Comparison of ENCODE assay signal across 12 mouse cellular contexts in genomic region chr1:88296171-88296920, GRCm38 (mm10). TPM values are rescaled to one million over a fixed set of nuclear protein-coding genes. Genes with fewer than 3 reads are reported as not detected.
DNase-seq lines count a peak whose midpoint lies in the region; ATAC-seq and TF ChIP-seq lines count a peak whose summit lies in the region.
"Had no signal": no experiment of that assay in that cellular context is flagged by ENCODE, and none has a peak within 500 bp of the region (broad histone marks: within the 10 kb centered on the region; RNA-seq: fewer than 3 reads in every experiment).

No protein-coding gene starts in this region.

- no peak overlapping the region for H3K27ac ChIP-seq in lung, embryonic 15.5 days
- H3K27ac ChIP-seq in limb, embryonic 11.5 days (replicated peaks; ENCODE audit: low read depth, low read length): no peak overlapping the region
- H3K27ac ChIP-seq: forebrain, embryonic 15.5 days; hindbrain, embryonic 15.5 days; neural tube, embryonic 13.5 days had no signal

- H3K36me3 ChIP-seq in lung, embryonic 15.5 days: no peaks in the 10 kb centered on the region
- no peaks in the 10 kb centered on the region for H3K36me3 ChIP-seq in limb, embryonic 11.5 days (ENCODE audit: control insufficient read depth, insufficient read depth, low read length)
- H3K36me3 ChIP-seq: forebrain, embryonic 15.5 days; hindbrain, embryonic 15.5 days; neural tube, embryonic 13.5 days had no signal

- TF ChIP-seq POLR2A in lung, adult 2 months (IDR thresholded peaks at IDR 0.05; ENCODE audit: borderline replicate concordance, extremely low read depth, low read depth, low read length): no peak

- no peak for TF ChIP-seq CTCF in lung, adult 2 months (IDR thresholded peaks at IDR 0.05; ENCODE audit: insufficient read depth, low read length)

- peak; percentile 1 for DNase-seq in embryo, embryonic 9.5 days (ENCODE audit: extremely low spot score)
- no peak for DNase-seq in embryo, embryonic 11 days
- DNase-seq in lung, adult 2 months: no peak
- peak; percentile 28 for DNase-seq in limb, embryonic 11.5 days (ENCODE audit: low spot score)
- DNase-seq in skeletal muscle tissue, adult 2 months (ENCODE audit: low read depth, low spot score): peak; percentile 9
- no peak for DNase-seq in kidney, postnatal 25 days
- DNase-seq: cerebellum, adult 11-12 months had no signal

- H3K9me3 ChIP-seq in lung, embryonic 15.5 days: peaks cover 21% of the 10 kb centered on the region
- peaks cover 60% of the 10 kb centered on the region for H3K9me3 ChIP-seq in limb, embryonic 11.5 days (ENCODE audit: control insufficient read depth, low read length)

- H3K4me2 ChIP-seq in lung, embryonic 15.5 days: no peak overlapping the region
- H3K4me2 ChIP-seq in limb, embryonic 11.5 days (ENCODE audit: low read depth, severe bottlenecking): no peak overlapping the region
- H3K4me2 ChIP-seq: forebrain, embryonic 15.5 days; hindbrain, embryonic 15.5 days; neural tube, embryonic 13.5 days had no signal

- no peaks in the 10 kb centered on the region for H3K27me3 ChIP-seq in lung, embryonic 15.5 days
- no peaks in the 10 kb centered on the region for H3K27me3 ChIP-seq in limb, embryonic 11.5 days (ENCODE audit: control insufficient read depth, insufficient read depth, low read length)
- H3K27me3 ChIP-seq: forebrain, embryonic 15.5 days; hindbrain, embryonic 15.5 days; neural tube, embryonic 13.5 days had no signal

- 70% methylated on average over 4 of the region's 4 CpGs for WGBS in lung, embryonic 15.5 days
- 68% methylated on average over 4 of the region's 4 CpGs for WGBS in lung, adult 2 months
- 81% methylated on average over 4 of the region's 4 CpGs for WGBS in limb, embryonic 11.5 days

- ATAC-seq in lung, embryonic 15.5 days (ENCODE audit: borderline replicate concordance, extremely low read depth, low FRiP score, low TSS enrichment): peak; percentile 10; the same call in 1 of the 2 replicates
- ATAC-seq in limb, embryonic 11.5 days (ENCODE audit: insufficient number of reproducible peaks, low FRiP score, low TSS enrichment, low read depth): peak; percentile 23; the same call in 1 of the 2 replicates
- ATAC-seq in megakaryocyte, adult 5-6 weeks (ENCODE audit: poor library complexity, severe bottlenecking): no peak
- ATAC-seq: forebrain, embryonic 15.5 days had no signal

- no peak overlapping the region for H3K4me3 ChIP-seq in lung, embryonic 15.5 days
- H3K4me3 ChIP-seq in lung, adult 2 months (replicated peaks; ENCODE audit: extremely low read depth, low read depth, low read length): no peak overlapping the region
- H3K4me3 ChIP-seq in limb, embryonic 11.5 days (ENCODE audit: low read depth, low read length): no peak overlapping the region
- H3K4me3 ChIP-seq: forebrain, embryonic 15.5 days; hindbrain, embryonic 15.5 days; neural tube, embryonic 13.5 days had no signal

- no peaks in the 10 kb centered on the region for H3K4me1 ChIP-seq in lung, embryonic 15.5 days
- no peaks in the 10 kb centered on the region for H3K4me1 ChIP-seq in lung, adult 2 months (ENCODE audit: control insufficient read depth, insufficient read depth, low read length)
- no peaks in the 10 kb centered on the region for H3K4me1 ChIP-seq in limb, embryonic 11.5 days (ENCODE audit: control insufficient read depth, insufficient read depth, low read length)
- H3K4me1 ChIP-seq: forebrain, embryonic 15.5 days; hindbrain, embryonic 15.5 days; neural tube, embryonic 13.5 days had no signal

- no peak overlapping the region for H3K9ac ChIP-seq in lung, embryonic 15.5 days
- H3K9ac ChIP-seq in limb, embryonic 11.5 days (ENCODE audit: low read length): no peak overlapping the region
- H3K9ac ChIP-seq: forebrain, embryonic 15.5 days; hindbrain, embryonic 15.5 days; neural tube, embryonic 13.5 days had no signal

RNA-seq across cellular contexts. Expression of gene Trpm8, which starts 18.9 kb away (rescaled TPM):
- 0.04 and 0.10 TPM in 2 replicates for polyA plus RNA-seq in lung, embryonic 15.5 days (2015; fragmentation: Nextera tagmentation; extraction: Ambion mirVana)
- not detected in 2 replicates for polyA plus RNA-seq in lung, adult 2 months (2012; rRNA removed)
- polyA plus RNA-seq in limb, embryonic 11.5 days (2014; fragmentation: Nextera tagmentation; extraction: Ambion mirVana): not detected in 2 replicates
- total RNA-seq in megakaryocyte, adult 5-6 weeks (2015): not detected in 2 replicates
- not detected in 2 replicates for total RNA-seq in megakaryocyte, adult 5-6 weeks (2017)

RNA-seq across cellular contexts. Expression of gene Hjurp, which starts 18.9 kb away (rescaled TPM):
- polyA plus RNA-seq in lung, embryonic 15.5 days (2015; fragmentation: Nextera tagmentation; extraction: Ambion mirVana): 184 and 198 TPM in 2 replicates
- polyA plus RNA-seq in lung, adult 2 months (2012; rRNA removed): 29.4 and 32.1 TPM in 2 replicates
- polyA plus RNA-seq in limb, embryonic 11.5 days (2014; fragmentation: Nextera tagmentation; extraction: Ambion mirVana): 174 and 204 TPM in 2 replicates
- total RNA-seq in megakaryocyte, adult 5-6 weeks (2015): 99.8 and 112 TPM in 2 replicates
- 174 and 189 TPM in 2 replicates for total RNA-seq in megakaryocyte, adult 5-6 weeks (2017)

Comparison
In these comparisons a context has a peak if more than half of its experiments do, and no peak if none do; other contexts are left out.
1. DNase-seq: peak in embryo, embryonic 9.5 days (single experiment), limb, embryonic 11.5 days (single experiment) and skeletal muscle tissue, adult 2 months (single experiment); none in embryo, embryonic 11 days (single experiment), lung, adult 2 months (single experiment) and kidney, postnatal 25 days (0 of 2).